Mouse (Mus musculus): Measurements from ENCODE around the gene Mdk. TPM values are rescaled to one million over a fixed set of nuclear protein-coding genes. Genes with fewer than 3 reads are reported as not detected.

Mdk gene
- polyA plus RNA-seq, 1 experiment from 2014 or later, result 1,127 TPM

GRCm38 (mm10) chr2:91950275-91951085, 18.4 kb upstream of the Mdk start:
- no peaks in the 10 kb centered on the region for H3K9me3 ChIP-seq (ENCODE audit: control insufficient read depth, low read length)
- H3K4me2 ChIP-seq (ENCODE audit: low read depth), result peak overlapping the region; percentile 0; the same call in 1 of the 2 replicates
- peak overlapping the region; percentile 46; the same call in 1 of the 2 replicates for H3K9ac ChIP-seq (ENCODE audit: low read length)
- H3K27me3 ChIP-seq (ENCODE audit: control insufficient read depth, insufficient read depth, low read length), result no peaks in the 10 kb centered on the region
- no peaks in the 10 kb centered on the region for H3K36me3 ChIP-seq (ENCODE audit: control insufficient read depth, insufficient read depth, low read length)
- ATAC-seq (ENCODE audit: insufficient read depth, low FRiP score, low TSS enrichment), result peak; percentile 14; the same call in 1 of the 2 replicates
- 0 out of 2 replicates have a peak overlapping the region, but pooled peaks have one; percentile 67 for H3K27ac ChIP-seq (ENCODE audit: low read depth, low read length)
- WGBS, result 16% methylated on average over 15 of the region's 15 CpGs
- peaks cover 32% of the 10 kb centered on the region for H3K4me1 ChIP-seq (ENCODE audit: control insufficient read depth, insufficient read depth, low read length)
- H3K4me3 ChIP-seq (ENCODE audit: low read depth, low read length), result no peak overlapping the region
- no peak for DNase-seq (ENCODE audit: low spot score)

GRCm38 (mm10) chr2:91949411-91950274, 17.5 kb upstream of the Mdk start:
- H3K4me1 ChIP-seq (ENCODE audit: control insufficient read depth, insufficient read depth, low read length), result peaks cover 32% of the 10 kb centered on the region
- H3K4me2 ChIP-seq (ENCODE audit: low read depth), result peak overlapping the region; percentile 0; the same call in 1 of the 2 replicates
- 0 out of 2 replicates have a peak, but pooled peaks have one; percentile 35 for ATAC-seq (ENCODE audit: insufficient read depth, low FRiP score, low TSS enrichment)
- H3K9ac ChIP-seq (ENCODE audit: low read length), result peak overlapping the region; percentile 46
- 71% methylated on average over 17 of the region's 17 CpGs for WGBS
- DNase-seq (ENCODE audit: low spot score), result no peak
- H3K4me3 ChIP-seq (ENCODE audit: low read depth, low read length), result no peak overlapping the region
- H3K9me3 ChIP-seq (ENCODE audit: control insufficient read depth, low read length), result no peaks in the 10 kb centered on the region
- no peaks in the 10 kb centered on the region for H3K36me3 ChIP-seq (ENCODE audit: control insufficient read depth, insufficient read depth, low read length)
- 0 out of 2 replicates have a peak overlapping the region, but pooled peaks have one; percentile 67 for H3K27ac ChIP-seq (ENCODE audit: low read depth, low read length)
- no peaks in the 10 kb centered on the region for H3K27me3 ChIP-seq (ENCODE audit: control insufficient read depth, insufficient read depth, low read length)

- Histone ChIP-seq H3K9ac (ENCODE audit: low read length) (no peak overlapping the region), H3K4me3 (ENCODE audit: low read depth, low read length) (no peak overlapping the region), H3K4me1 (ENCODE audit: control insufficient read depth, insufficient read depth, low read length) (peaks cover 28% of the 10 kb centered on the region), H3K27me3 (ENCODE audit: control insufficient read depth, insufficient read depth, low read length) (no peaks in the 10 kb centered on the region), H3K27ac (ENCODE audit: low read depth, low read length) (no peak overlapping the region), H3K36me3 (ENCODE audit: control insufficient read depth, insufficient read depth, low read length) (no peaks in the 10 kb centered on the region), H3K4me2 (ENCODE audit: low read depth) (no peak overlapping the region), H3K9me3 (ENCODE audit: control insufficient read depth, low read length) (no peaks in the 10 kb centered on the region)
- DNase-seq (ENCODE audit: low spot score) (no peak), ATAC-seq (ENCODE audit: insufficient read depth, low FRiP score, low TSS enrichment) (no peak)
- 79% methylated on average over 3 of the region's 3 CpGs for WGBS
Observed at GRCm38 (mm10) chr2:91948792-91949241, 16.7 kb upstream of the Mdk start.

- ATAC-seq (ENCODE audit: insufficient read depth, low FRiP score, low TSS enrichment) (no peak), DNase-seq (ENCODE audit: low spot score) (no peak)
- H3K4me1 ChIP-seq (ENCODE audit: control insufficient read depth, insufficient read depth, low read length), result peaks cover 28% of the 10 kb centered on the region
- no peak overlapping the region for H3K4me2 ChIP-seq (ENCODE audit: low read depth)
- H3K27me3 ChIP-seq (ENCODE audit: control insufficient read depth, insufficient read depth, low read length), result no peaks in the 10 kb centered on the region
- H3K27ac ChIP-seq (ENCODE audit: low read depth, low read length), result peak overlapping the region; percentile 11; the same call in 1 of the 2 replicates
- no peaks in the 10 kb centered on the region for H3K36me3 ChIP-seq (ENCODE audit: control insufficient read depth, insufficient read depth, low read length)
- H3K4me3 ChIP-seq (ENCODE audit: low read depth, low read length), result no peak overlapping the region
- H3K9me3 ChIP-seq (ENCODE audit: control insufficient read depth, low read length), result no peaks in the 10 kb centered on the region
- H3K9ac ChIP-seq (ENCODE audit: low read length), result no peak overlapping the region
- WGBS, result 73% methylated on average over 6 of the region's 6 CpGs
Observed at GRCm38 (mm10) chr2:91948151-91948509, 16.0 kb upstream of the Mdk start.

- peak; percentile 36; the same call in 1 of the 2 replicates for ATAC-seq (ENCODE audit: insufficient read depth, low FRiP score, low TSS enrichment)
- Histone ChIP-seq H3K4me1 (ENCODE audit: control insufficient read depth, insufficient read depth, low read length) (peaks cover 28% of the 10 kb centered on the region), H3K4me3 (ENCODE audit: low read depth, low read length) (no peak overlapping the region), H3K27ac (ENCODE audit: low read depth, low read length) (peak overlapping the region; percentile 11; the same call in 1 of the 2 replicates), H3K4me2 (ENCODE audit: low read depth) (no peak overlapping the region), H3K9me3 (ENCODE audit: control insufficient read depth, low read length) (no peaks in the 10 kb centered on the region), H3K9ac (ENCODE audit: low read length) (peak overlapping the region; percentile 14; the same call in 1 of the 2 replicates), H3K27me3 (ENCODE audit: control insufficient read depth, insufficient read depth, low read length) (no peaks in the 10 kb centered on the region), H3K36me3 (ENCODE audit: control insufficient read depth, insufficient read depth, low read length) (no peaks in the 10 kb centered on the region)
- DNase-seq (ENCODE audit: low spot score), result no peak
- WGBS, result 56% methylated on average over 11 of the region's 11 CpGs
Observed at GRCm38 (mm10) chr2:91947397-91948150, 15.5 kb upstream of the Mdk start.

GRCm38 (mm10) chr2:91946836-91947235, 14.7 kb upstream of the Mdk start:
- 0 out of 2 replicates have a peak, but pooled peaks cover 2% of the 10 kb centered on the region for H3K36me3 ChIP-seq (ENCODE audit: control insufficient read depth, insufficient read depth, low read length)
- H3K27me3 ChIP-seq (ENCODE audit: control insufficient read depth, insufficient read depth, low read length), result no peaks in the 10 kb centered on the region
- H3K4me3 ChIP-seq (ENCODE audit: low read depth, low read length), result no peak overlapping the region
- 0 out of 2 replicates have a peak overlapping the region, but pooled peaks have one; percentile 27 for H3K27ac ChIP-seq (ENCODE audit: low read depth, low read length)
- no peaks in the 10 kb centered on the region for H3K9me3 ChIP-seq (ENCODE audit: control insufficient read depth, low read length)
- DNase-seq (ENCODE audit: low spot score), result no peak
- 82% methylated on average over 6 of the region's 6 CpGs for WGBS
- no peak overlapping the region for H3K4me2 ChIP-seq (ENCODE audit: low read depth)
- peaks cover 28% of the 10 kb centered on the region for H3K4me1 ChIP-seq (ENCODE audit: control insufficient read depth, insufficient read depth, low read length)
- H3K9ac ChIP-seq (ENCODE audit: low read length), result no peak overlapping the region
- ATAC-seq (ENCODE audit: insufficient read depth, low FRiP score, low TSS enrichment), result no peak

GRCm38 (mm10) chr2:91945483-91945882, 13.4 kb upstream of the Mdk start, which contains the start of gene Gm9821:
Gene Gm9821 (plus strand): TSS chr2:91945703.
- ATAC-seq (ENCODE audit: insufficient read depth, low FRiP score, low TSS enrichment) (no peak), DNase-seq (ENCODE audit: low spot score) (no peak)
- Histone ChIP-seq H3K9ac (ENCODE audit: low read length) (no peak within 1 kb of the TSS), H3K4me2 (ENCODE audit: low read depth) (no peak within 1 kb of the TSS), H3K4me3 (ENCODE audit: low read depth, low read length) (no peak within 1 kb of the TSS), H3K27me3 (ENCODE audit: control insufficient read depth, insufficient read depth, low read length) (no peaks in the 10 kb centered on the region), H3K27ac (ENCODE audit: low read depth, low read length) (no peak within 1 kb of the TSS), H3K4me1 (ENCODE audit: control insufficient read depth, insufficient read depth, low read length) (peaks cover 24% of the 10 kb centered on the region), H3K36me3 (ENCODE audit: control insufficient read depth, insufficient read depth, low read length) (0 out of 2 replicates have a peak, but pooled peaks cover 4% of the 10 kb centered on the region), H3K9me3 (ENCODE audit: control insufficient read depth, low read length) (no peaks in the 10 kb centered on the region)
- WGBS, result 89% methylated on average over 18 of the region's 18 CpGs

Data from neural tube, embryonic 11.5 days (tissue).